Mouse (Mus musculus): Measurements from ENCODE around the gene Ndel1.

DNA sequence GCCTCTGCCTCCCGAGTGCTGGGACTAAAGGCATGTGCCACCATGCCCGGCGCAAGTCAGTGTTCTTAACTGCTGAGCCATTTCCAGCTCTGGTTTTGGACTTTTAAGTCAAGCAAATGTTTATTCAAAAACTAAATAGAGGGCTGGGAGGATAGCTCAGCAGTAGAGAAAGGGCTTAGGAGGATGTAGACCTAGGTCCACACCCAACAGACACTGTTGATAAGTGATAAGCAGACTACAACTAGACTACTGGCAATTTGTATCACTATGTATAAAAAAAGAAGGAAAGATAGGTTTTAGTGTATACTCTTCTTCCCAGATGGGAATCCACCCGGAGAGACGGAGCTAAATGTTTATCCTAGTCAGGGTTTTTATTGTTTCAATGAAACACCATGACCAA is 24.6 kb upstream of the Ndel1 start:
- TF ChIP-seq CTCF (IDR thresholded peaks at IDR 0.05; ENCODE audit: low read depth, low read length) (no peak), GATA1 (IDR thresholded peaks at IDR 0.05; ENCODE audit: borderline replicate concordance, low read length) (no peak), TAL1 (conservative IDR thresholded peaks at IDR 0.05; ENCODE audit: low read depth, low read length) (no peak), GATA2 (IDR thresholded peaks at IDR 0.05; ENCODE audit: borderline replicate concordance, low read depth, low read length) (no peak), POLR2AphosphoS5 (IDR thresholded peaks at IDR 0.05; ENCODE audit: insufficient replicate concordance, low read depth, low read length) (no peak)
